Mouse (Mus musculus) C2C12 (cell line): ENCODE measurements around the gene Gramd1b. TPM values are rescaled to one million over a fixed set of nuclear protein-coding genes. Genes with fewer than 3 reads are reported as not detected.
"Not testable (repeated sequence)": the region's sequence is repeated elsewhere in the genome, so short reads cannot be mapped to it uniquely, and the experiment has no call there.

Source experiments
- H3K27me3 ChIP-seq: one replicate; pipeline ENCODE4 v1.6.1; 2011; ENCODE audit not compliant: control insufficient read depth, insufficient read depth, insufficient read length
- H3K36me3 ChIP-seq: one replicate; pipeline ENCODE4 v1.6.1; 2011; ENCODE audit not compliant: control insufficient read depth, insufficient read depth
- H3K4me3 ChIP-seq: one replicate; pipeline ENCODE4 v1.5.1; 2011; ENCODE audit warnings: mild to moderate bottlenecking, control low read depth; ENCODE audit not compliant: poor library complexity, insufficient read depth, severe bottlenecking
- H3K79me2 ChIP-seq: one replicate; pipeline ENCODE4 v1.6.1; 2011; ENCODE audit not compliant: control insufficient read depth, insufficient read depth
- H3K79me3 ChIP-seq: one replicate; pipeline ENCODE4 v1.6.1; 2011; ENCODE audit warnings: low read depth, control low read depth
- H3ac ChIP-seq: one replicate; pipeline ENCODE3; 2011; ENCODE audit warnings: low read depth; ENCODE audit not compliant: control insufficient read depth, insufficient read length
- CEBPB ChIP-seq: IDR thresholded peaks from one replicate; pipeline ENCODE4 v1.6.1; 2011; ENCODE audit warnings: low read depth, mild to moderate bottlenecking, control low read depth, moderate library complexity
- CTCF ChIP-seq: IDR thresholded peaks from one replicate; pipeline ENCODE4 v1.5.1; 2011; ENCODE audit not compliant: control insufficient read depth, insufficient read depth, insufficient read length
- FOSL1 ChIP-seq: IDR thresholded peaks from one replicate; pipeline ENCODE4 v1.8.0; 2011; ENCODE audit warnings: mild to moderate bottlenecking, low read length; ENCODE audit not compliant: poor library complexity, insufficient read depth, severe bottlenecking
- MAX ChIP-seq: IDR thresholded peaks from one replicate; pipeline ENCODE4 v1.6.1; 2011; ENCODE audit warnings: mild to moderate bottlenecking, control low read depth
- MYOD1 ChIP-seq: IDR thresholded peaks from one replicate; pipeline ENCODE4 v1.6.1; 2011; ENCODE audit warnings: low read depth; ENCODE audit not compliant: control insufficient read depth, insufficient read length
- MYOG ChIP-seq: IDR thresholded peaks from one replicate; pipeline ENCODE4 v1.6.1; 2011; ENCODE audit not compliant: control insufficient read depth, insufficient read length; ENCODE audit errors: extremely low read depth
- USF1 ChIP-seq: IDR thresholded peaks from one replicate; pipeline ENCODE4 v1.6.1; 2011; ENCODE audit warnings: low read depth, mild to moderate bottlenecking, control low read depth, moderate library complexity
- polyA plus RNA-seq: library from polyadenylated mRNA; unstranded; fragments of >200 nt; fragmentation: generic; extraction: Trizol; gene quantifications from one replicate; pipeline ENCODE4 v1.2.1, GENCODE M21; 2012; ENCODE audit warnings: missing spikeins

Gene Gramd1b
- polyA plus RNA-seq, 1 experiment, result 3.7 TPM

DNA sequence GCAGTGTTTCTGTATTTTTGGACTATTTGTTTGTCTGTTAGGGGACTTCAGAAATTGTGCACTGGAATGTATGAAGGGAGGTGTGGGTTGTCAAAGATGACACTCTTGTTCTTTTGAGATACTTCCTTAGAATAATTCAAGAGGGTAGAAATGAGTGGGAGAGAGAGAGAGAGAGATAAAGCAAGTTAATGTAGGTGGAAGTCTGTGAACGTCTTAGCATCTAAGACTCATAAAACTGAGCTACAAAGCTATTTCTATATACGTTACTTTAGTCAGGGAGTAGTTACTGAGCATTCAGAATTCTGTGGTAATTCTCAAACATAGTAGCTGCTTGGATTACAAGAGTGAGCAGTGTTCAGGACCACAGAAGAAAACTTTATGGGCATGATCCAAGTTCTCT is 19.2 kb downstream of the Gramd1b start:
- H3ac ChIP-seq, result no peak overlapping the region
- H3K36me3 ChIP-seq, result no peaks in the 10 kb centered on the region
- TF ChIP-seq CTCF, result no peak
- no peaks in the 10 kb centered on the region for H3K27me3 ChIP-seq
- no peaks in the 10 kb centered on the region for H3K79me3 ChIP-seq
- H3K4me3 ChIP-seq, result no peak overlapping the region
- no peaks in the 10 kb centered on the region for H3K79me2 ChIP-seq

DNA sequence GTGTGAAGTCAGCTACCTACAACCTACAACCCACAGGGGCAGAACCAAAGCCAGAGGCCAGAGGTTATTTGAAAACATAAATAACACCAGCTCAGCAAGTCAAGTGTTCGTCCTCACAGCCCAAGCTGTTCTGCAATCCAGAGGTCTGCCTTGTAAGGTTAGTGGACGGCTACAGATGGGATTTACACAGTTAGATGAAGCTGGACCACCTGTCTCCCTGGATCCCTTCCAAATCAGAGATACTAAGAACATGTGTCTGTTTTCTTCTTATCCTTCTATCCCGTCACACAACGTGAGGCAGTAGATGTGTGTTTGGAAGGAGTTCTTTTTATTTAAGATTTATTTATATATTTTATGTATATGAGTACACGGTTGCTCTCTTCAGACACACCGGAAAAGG is 21.7 kb downstream of the Gramd1b start:
- H3K27me3 ChIP-seq, result no peaks in the 10 kb centered on the region
- H3K4me3 ChIP-seq, result no peak overlapping the region
- no peak overlapping the region for H3ac ChIP-seq
- no peaks in the 10 kb centered on the region for H3K79me3 ChIP-seq
- H3K36me3 ChIP-seq, result no peaks in the 10 kb centered on the region
- TF ChIP-seq MYOD1, result no peak
- TF ChIP-seq CTCF, result no peak
- TF ChIP-seq MYOG, result no peak
- TF ChIP-seq FOSL1, result no peak
- H3K79me2 ChIP-seq, result no peaks in the 10 kb centered on the region

DNA sequence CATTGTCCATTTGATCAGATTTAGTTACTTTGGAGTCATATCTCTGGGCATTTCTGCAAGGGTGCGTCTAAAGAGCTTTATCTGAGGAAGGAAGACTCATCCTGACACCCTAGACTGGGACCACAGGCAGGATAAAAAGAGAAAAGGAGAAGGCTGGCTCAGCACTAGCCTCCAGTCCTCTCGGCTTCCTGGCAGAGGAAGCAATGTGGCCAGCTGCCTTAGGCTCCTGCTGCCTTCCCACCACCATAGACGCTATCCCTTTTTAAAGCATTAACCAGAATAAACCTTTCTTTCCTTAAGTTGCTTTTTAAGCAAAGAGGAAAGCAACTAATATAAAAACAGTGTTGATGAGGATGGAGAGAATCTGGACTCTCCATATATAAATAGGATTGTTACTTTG is 24.6 kb downstream of the Gramd1b start:
- TF ChIP-seq MYOD1 (no peak), CEBPB (no peak), CTCF (no peak), FOSL1 (no peak), MYOG (no peak), MAX (no peak), USF1 (no peak)
- H3K4me3 ChIP-seq, result no peak overlapping the region
- no peaks in the 10 kb centered on the region for H3K36me3 ChIP-seq
- no peaks in the 10 kb centered on the region for H3K27me3 ChIP-seq
- H3K79me3 ChIP-seq, result no peaks in the 10 kb centered on the region
- H3ac ChIP-seq, result no peak overlapping the region
- H3K79me2 ChIP-seq, result no peaks in the 10 kb centered on the region

DNA sequence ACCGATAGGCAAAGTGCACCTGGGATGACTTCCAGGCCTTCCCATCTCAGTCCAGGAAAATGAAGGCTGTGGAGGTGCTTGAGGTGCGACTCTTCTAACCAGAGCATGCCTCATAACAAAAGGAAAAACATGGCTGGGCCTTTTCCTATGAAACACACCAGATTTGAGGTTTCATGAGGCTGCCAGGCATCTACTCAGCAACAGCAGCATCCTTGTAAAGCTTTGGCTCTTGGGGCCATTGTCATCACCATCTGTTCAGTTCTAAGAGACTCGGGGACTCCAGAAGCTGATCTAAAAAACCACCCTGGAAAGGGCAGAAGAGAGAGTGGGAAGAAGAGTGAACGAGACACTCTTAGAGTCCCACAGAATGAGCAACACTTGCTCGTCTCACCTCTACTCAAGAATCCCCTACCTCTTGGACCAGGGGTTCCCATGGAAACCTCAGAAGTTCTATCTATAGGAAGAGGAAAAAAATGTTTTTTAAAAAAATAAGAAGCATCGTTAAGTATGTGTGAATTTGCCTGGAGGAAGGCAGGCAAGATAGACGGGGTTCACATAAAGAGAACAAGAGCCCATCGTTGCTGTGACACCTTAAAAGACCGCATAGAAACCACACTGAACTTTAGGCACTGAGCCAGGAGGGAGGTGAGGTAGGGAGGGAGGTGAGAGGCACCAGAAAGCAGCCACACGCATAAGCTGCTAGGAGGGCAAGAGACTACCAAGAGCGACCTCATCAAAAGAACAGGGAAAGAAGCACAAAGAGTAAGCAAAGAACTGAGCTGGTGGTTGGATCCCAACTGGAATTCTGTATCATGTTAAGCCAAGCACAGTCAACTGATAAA is 25.5 kb downstream of the Gramd1b start:
- no peaks in the 10 kb centered on the region for H3K79me3 ChIP-seq
- H3K27me3 ChIP-seq, result no peaks in the 10 kb centered on the region
- H3ac ChIP-seq, result no peak overlapping the region
- H3K36me3 ChIP-seq, result no peaks in the 10 kb centered on the region
- no peaks in the 10 kb centered on the region for H3K79me2 ChIP-seq
- no peak overlapping the region for H3K4me3 ChIP-seq
- TF ChIP-seq CTCF, result no peak
- no peak for TF ChIP-seq CEBPB
- no peak for TF ChIP-seq USF1

DNA sequence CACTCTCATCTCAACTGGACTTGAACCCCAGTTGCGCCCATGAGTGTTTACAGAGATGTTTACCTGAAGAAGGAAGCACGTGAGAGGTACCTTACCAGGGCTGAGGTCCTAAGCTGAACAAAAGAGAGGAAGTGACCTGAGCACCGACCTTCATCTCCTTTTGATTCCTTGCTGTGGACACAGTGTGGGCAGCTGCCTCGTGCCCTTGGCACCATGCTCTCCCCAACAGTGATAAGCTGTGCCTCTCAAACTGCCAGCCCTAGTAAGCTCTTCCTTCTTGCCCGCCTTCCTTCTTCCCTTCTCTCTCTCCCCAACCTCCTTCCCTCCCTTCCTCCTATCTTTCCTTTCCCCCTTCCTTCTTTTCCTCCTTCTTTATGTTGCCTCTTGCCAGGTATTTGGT is 26.3 kb downstream of the Gramd1b start:
- TF ChIP-seq MYOG, result no peak
- TF ChIP-seq MYOD1, result no peak
- TF ChIP-seq USF1, result no peak
- TF ChIP-seq FOSL1, result no peak
- TF ChIP-seq CEBPB, result no peak
- no peak for TF ChIP-seq CTCF
- TF ChIP-seq MAX, result no peak
- no peaks in the 10 kb centered on the region for H3K36me3 ChIP-seq
- no peak overlapping the region for H3ac ChIP-seq
- H3K79me3 ChIP-seq, result no peaks in the 10 kb centered on the region
- no peaks in the 10 kb centered on the region for H3K79me2 ChIP-seq
- no peak overlapping the region for H3K4me3 ChIP-seq
- no peaks in the 10 kb centered on the region for H3K27me3 ChIP-seq

DNA sequence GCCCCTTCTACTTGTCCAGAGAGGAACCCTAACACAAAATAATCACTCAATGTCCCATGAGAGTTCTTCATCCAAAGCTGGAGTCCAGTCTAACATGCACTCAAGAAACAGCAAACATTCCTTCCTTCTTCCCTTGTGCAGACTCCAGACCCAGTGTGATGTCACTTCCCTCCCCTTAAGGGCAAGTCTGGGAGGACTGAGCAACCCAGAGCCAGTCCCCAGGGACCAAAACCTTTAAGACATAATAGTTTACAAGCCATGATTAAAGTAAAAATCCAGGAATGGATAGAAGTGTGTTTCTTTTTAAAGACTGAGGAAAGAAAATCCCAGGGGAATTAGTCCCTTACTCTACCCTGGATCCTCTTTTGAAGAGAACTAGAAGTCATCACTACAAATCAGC is 30.5 kb downstream of the Gramd1b start:
- Histone ChIP-seq H3K79me2 (no peaks in the 10 kb centered on the region), H3K4me3 (no peak overlapping the region), H3ac (no peak overlapping the region), H3K27me3 (no peaks in the 10 kb centered on the region), H3K36me3 (no peaks in the 10 kb centered on the region), H3K79me3 (no peaks in the 10 kb centered on the region)
- no peak for TF ChIP-seq USF1
- TF ChIP-seq FOSL1, result no peak
- no peak for TF ChIP-seq MYOD1
- TF ChIP-seq MAX, result no peak
- TF ChIP-seq CEBPB, result no peak
- TF ChIP-seq CTCF, result no peak
- no peak for TF ChIP-seq MYOG

DNA sequence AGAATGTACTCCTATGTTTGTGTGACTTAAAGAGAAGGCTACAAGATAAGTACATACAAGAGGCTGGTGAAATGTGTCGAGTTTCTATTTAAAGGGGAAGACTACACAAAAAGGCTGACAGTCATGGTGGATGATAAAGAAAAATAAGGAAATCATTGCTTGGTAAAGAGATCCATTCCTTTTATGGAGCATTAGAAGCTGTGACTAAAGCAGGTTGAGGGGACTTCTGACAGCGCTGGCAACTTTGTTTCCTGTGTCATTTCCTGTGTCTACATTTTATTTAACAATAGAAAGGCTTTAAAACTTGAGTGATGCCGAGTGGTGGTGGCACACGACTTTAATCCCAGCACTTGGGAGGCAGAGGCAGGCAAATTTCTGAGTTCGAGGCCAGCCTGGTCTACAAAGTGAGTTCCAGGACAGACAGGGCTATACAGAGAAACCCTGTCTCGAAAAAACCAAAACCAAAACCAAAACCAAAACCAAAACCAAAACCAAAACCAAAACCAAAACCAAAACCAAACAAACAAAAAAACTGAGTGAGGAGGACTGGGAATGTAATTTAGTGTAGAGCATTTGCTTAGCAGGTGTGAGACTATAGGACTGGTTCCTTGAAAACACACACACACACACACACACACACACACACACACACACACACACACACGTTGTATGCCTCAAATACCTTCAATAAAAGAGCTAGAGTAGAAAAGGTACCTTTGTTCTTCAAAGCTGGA is 48.7 kb downstream of the Gramd1b start:
- not testable (repeated sequence) for H3K79me3 ChIP-seq, H3ac ChIP-seq, H3K79me2 ChIP-seq, H3K36me3 ChIP-seq, H3K27me3 ChIP-seq, H3K4me3 ChIP-seq
